Mouse (Mus musculus): Measurements from ENCODE around the gene Ptk6. TPM values are rescaled to one million over a fixed set of nuclear protein-coding genes. Genes with fewer than 3 reads are reported as not detected.

Ptk6 gene
- polyA plus RNA-seq, 1 experiment from 2014 or later = not detected

DNA sequence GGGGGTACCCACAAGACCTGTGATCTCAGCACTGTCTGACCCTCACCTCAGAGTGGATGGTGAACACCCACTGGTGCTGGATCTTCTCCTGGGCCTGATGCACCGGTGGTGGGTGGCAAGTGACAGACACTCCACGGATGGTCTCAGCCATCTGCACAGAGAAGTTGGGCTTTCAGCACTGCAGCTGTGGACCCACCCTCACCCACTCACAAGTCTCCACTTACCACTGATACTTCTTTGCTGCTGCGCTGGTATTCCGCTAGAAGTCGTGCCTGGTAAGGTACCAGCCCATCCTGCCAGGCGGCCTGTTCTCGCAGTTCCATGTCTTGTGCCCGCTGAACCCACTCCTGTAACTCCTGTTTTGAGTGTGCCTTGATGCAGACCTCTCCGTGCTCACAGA lies 36.7 kb upstream of the Ptk6 start:
- no peaks in the 10 kb centered on the region; the same call in 1 of the 2 replicates for H3K4me1 ChIP-seq (replicated peaks; ENCODE audit: control insufficient read depth, insufficient read depth, low read length)
- no peaks in the 10 kb centered on the region for H3K36me3 ChIP-seq (ENCODE audit: control insufficient read depth, insufficient read depth, low read length)
- no peak overlapping the region for H3K4me3 ChIP-seq (ENCODE audit: low read depth, low read length)
- no peak overlapping the region for H3K27ac ChIP-seq (ENCODE audit: low read depth, low read length)
- no peaks in the 10 kb centered on the region for H3K27me3 ChIP-seq (ENCODE audit: control insufficient read depth, insufficient read depth, low read length)
- no peak for DNase-seq (ENCODE audit: low spot score)
- no peak overlapping the region for H3K4me2 ChIP-seq (ENCODE audit: low read depth, low read length, severe bottlenecking)
- ATAC-seq (replicated peaks; ENCODE audit: low FRiP score) = no peak
- 93% methylated on average over 9 of the region's 9 CpGs for WGBS
- no peaks in the 10 kb centered on the region for H3K9me3 ChIP-seq (ENCODE audit: control insufficient read depth, low read length)
- no peak overlapping the region for H3K9ac ChIP-seq (ENCODE audit: low read length)

DNA sequence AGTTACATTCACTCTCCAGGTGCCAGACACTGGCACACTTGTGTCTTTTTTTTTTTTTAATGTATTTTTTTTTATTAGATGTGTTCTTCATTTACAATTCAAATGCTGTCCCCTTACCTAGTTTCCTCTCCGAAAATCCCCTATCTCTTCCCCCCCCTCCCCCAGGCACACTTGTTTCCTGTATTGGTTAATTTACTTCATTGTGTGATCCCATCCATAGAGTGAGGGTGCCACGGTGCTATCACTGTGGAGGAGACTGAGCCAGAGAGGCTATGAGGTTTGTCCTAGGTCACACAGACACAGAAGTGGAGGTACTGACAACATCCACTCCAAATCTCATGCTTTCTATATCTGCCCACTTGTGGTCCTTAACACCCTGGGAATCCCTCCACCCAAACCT lies 36.3 kb upstream of the Ptk6 start:
- Histone ChIP-seq H3K9ac (ENCODE audit: low read length) (no peak overlapping the region), H3K27me3 (ENCODE audit: control insufficient read depth, insufficient read depth, low read length) (no peaks in the 10 kb centered on the region), H3K27ac (ENCODE audit: low read depth, low read length) (no peak overlapping the region), H3K9me3 (ENCODE audit: control insufficient read depth, low read length) (no peaks in the 10 kb centered on the region), H3K4me1 (replicated peaks; ENCODE audit: control insufficient read depth, insufficient read depth, low read length) (no peaks in the 10 kb centered on the region; the same call in 1 of the 2 replicates), H3K4me3 (ENCODE audit: low read depth, low read length) (no peak overlapping the region), H3K36me3 (ENCODE audit: control insufficient read depth, insufficient read depth, low read length) (no peaks in the 10 kb centered on the region), H3K4me2 (ENCODE audit: low read depth, low read length, severe bottlenecking) (no peak overlapping the region)
- WGBS = 63% methylated on average over 2 of the region's 2 CpGs
- no peak for DNase-seq (ENCODE audit: low spot score)
- no peak for ATAC-seq (replicated peaks; ENCODE audit: low FRiP score)

DNA sequence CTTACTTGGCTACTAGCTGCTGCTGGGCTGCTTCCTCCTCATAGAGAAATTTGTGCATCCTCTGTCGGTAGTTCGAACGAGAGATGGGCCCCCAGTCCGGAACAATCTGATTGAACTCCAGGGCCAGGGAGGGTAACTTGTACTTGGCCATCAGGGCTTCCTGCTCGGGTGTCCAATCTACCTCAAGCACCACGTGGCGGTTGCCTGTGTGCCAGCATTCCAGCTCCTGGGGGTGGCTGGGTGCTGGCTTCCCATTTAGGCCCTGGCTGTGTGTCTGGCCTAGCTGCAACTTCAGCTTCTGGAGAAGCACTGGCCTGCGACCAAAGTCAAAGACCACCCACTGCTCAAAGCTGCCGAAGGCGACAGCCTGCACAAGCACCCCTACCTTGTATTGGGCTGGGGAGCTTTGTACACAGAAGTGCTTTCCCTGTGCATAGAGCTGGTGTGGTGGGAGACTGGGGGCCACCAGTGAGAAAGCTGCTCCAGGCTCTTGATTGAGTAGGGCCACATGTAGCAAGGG lies 35.6 kb upstream of the Ptk6 start:
- Histone ChIP-seq H3K27me3 (ENCODE audit: control insufficient read depth, insufficient read depth, low read length) (no peaks in the 10 kb centered on the region), H3K36me3 (ENCODE audit: control insufficient read depth, insufficient read depth, low read length) (no peaks in the 10 kb centered on the region), H3K9me3 (ENCODE audit: control insufficient read depth, low read length) (no peaks in the 10 kb centered on the region), H3K4me3 (ENCODE audit: low read depth, low read length) (no peak overlapping the region), H3K9ac (ENCODE audit: low read length) (no peak overlapping the region), H3K4me2 (ENCODE audit: low read depth, low read length, severe bottlenecking) (no peak overlapping the region), H3K4me1 (replicated peaks; ENCODE audit: control insufficient read depth, insufficient read depth, low read length) (no peaks in the 10 kb centered on the region; the same call in 1 of the 2 replicates), H3K27ac (ENCODE audit: low read depth, low read length) (no peak overlapping the region)
- no peak for DNase-seq (ENCODE audit: low spot score)
- no peak for ATAC-seq (replicated peaks; ENCODE audit: low FRiP score)
- 74% methylated on average over 10 of the region's 10 CpGs for WGBS

DNA sequence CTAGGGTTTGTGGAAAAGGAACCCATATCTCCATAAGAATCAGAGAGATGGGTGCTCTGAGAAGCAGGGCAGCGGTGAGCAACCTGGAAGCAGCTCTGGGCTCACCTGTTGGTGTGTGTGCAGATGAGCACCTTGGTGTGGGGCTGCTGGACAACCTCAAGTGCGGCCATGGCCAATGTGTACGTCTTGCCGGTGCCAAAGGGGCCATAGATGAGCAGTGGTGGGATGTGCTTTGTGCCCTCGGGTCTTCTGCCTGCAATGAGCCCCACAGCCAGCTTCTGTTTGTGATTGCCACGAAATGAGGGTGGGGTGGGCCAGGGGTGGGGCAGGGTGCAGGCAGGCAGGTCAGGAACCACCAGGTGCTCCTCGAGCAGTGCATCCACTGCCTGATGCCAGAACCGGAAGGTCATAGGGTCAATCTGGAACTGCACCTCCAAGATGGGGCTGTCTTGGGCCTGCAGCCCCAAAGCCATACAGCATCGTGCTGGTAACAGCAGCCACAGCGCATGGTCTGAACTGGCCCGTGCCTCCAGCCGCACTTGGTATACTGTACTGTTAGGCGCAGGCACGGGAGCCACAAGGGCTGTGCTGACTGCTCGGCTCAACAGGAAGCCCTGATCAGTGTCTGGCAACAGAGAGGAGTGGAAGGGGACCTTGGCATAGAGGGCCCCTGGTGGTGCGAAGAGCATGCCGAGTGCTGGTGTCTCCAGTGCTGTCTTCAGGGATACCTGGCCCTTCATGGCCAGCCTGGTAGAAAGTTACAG lies 34.8 kb upstream of the Ptk6 start:
- Histone ChIP-seq H3K4me1 (replicated peaks; ENCODE audit: control insufficient read depth, insufficient read depth, low read length) (no peaks in the 10 kb centered on the region; the same call in 1 of the 2 replicates), H3K9ac (ENCODE audit: low read length) (no peak overlapping the region), H3K27me3 (ENCODE audit: control insufficient read depth, insufficient read depth, low read length) (no peaks in the 10 kb centered on the region), H3K9me3 (ENCODE audit: control insufficient read depth, low read length) (no peaks in the 10 kb centered on the region), H3K4me3 (ENCODE audit: low read depth, low read length) (no peak overlapping the region), H3K4me2 (ENCODE audit: low read depth, low read length, severe bottlenecking) (no peak overlapping the region), H3K36me3 (ENCODE audit: control insufficient read depth, insufficient read depth, low read length) (no peaks in the 10 kb centered on the region), H3K27ac (ENCODE audit: low read depth, low read length) (no peak overlapping the region)
- no peak for ATAC-seq (replicated peaks; ENCODE audit: low FRiP score)
- no peak for DNase-seq (ENCODE audit: low spot score)
- WGBS = 92% methylated on average over 17 of the region's 17 CpGs

DNA sequence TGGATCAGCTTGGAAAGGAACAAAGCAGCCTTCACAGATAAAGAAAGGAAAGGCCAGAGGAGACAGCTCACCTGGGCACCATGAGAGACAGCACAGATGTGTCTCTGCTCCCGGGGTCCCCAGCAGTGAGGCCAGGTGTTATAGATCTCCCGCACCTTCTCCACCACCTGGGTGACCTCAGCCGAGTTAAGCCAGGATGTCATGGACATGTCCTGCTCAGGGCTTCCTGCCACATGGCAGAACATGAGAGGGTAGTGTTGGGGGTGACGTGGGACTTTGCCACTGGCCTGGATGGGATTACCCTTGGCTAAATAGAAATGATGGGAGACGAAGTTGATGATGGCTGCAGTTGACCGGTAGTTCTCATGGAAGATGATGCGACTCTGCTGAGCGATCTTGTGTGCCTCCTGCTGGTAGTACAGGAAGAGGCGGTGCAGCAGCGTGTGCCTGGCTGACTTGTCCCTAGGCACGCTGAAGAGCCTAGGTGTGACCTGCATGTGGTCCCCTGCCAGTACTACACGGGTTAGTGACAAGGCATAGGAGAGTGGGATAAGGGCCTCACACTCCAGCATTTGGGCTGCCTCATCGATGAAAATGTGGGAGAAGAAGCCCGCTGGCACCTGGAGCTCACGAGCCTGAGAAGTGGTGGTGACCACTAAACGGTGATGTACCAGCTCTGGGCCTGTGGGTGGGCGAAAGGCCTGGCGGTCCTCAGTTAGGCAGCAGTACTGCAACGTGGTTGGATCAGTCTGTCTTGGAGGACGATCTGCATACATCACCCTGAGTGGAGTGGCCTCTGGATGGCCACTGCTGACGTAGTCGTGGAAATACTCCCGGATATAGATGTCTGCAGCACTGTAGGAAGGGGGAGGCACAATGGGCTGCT lies 33.3 kb upstream of the Ptk6 start:
- H3K36me3 ChIP-seq (ENCODE audit: control insufficient read depth, insufficient read depth, low read length) = no peaks in the 10 kb centered on the region
- 86% methylated on average over 23 of the region's 23 CpGs for WGBS
- H3K4me1 ChIP-seq (replicated peaks; ENCODE audit: control insufficient read depth, insufficient read depth, low read length) = no peaks in the 10 kb centered on the region
- ATAC-seq (replicated peaks; ENCODE audit: low FRiP score) (no peak), DNase-seq (ENCODE audit: low spot score) (no peak)
- H3K9me3 ChIP-seq (ENCODE audit: control insufficient read depth, low read length) = no peaks in the 10 kb centered on the region
- no peak overlapping the region for H3K27ac ChIP-seq (ENCODE audit: low read depth, low read length)
- H3K9ac ChIP-seq (ENCODE audit: low read length) = no peak overlapping the region
- no peaks in the 10 kb centered on the region for H3K27me3 ChIP-seq (ENCODE audit: control insufficient read depth, insufficient read depth, low read length)
- H3K4me3 ChIP-seq (ENCODE audit: low read depth, low read length) = no peak overlapping the region
- H3K4me2 ChIP-seq (ENCODE audit: low read depth, low read length, severe bottlenecking) = no peak overlapping the region

DNA sequence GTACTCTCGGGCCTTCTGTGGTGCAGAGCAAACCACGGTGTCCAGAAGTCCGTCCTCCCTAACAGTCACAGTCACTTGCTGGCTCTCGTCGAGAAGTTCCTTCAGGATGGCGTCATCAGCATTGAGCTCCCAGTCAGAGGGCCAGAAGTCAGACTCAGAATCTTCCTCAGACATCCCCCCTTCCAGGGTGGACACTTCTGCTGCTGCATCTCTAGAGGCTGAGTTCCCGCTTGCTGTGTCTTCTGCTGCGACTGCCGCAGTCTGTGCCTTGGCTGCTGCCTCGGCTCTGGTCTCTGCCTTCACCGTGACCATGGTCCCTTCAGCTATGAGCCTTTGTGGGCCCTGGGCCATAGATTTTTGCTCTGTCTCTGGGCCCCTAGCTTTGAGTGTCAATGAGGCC lies 32.1 kb upstream of the Ptk6 start:
- no peaks in the 10 kb centered on the region for H3K9me3 ChIP-seq (ENCODE audit: control insufficient read depth, low read length)
- no peak overlapping the region for H3K4me3 ChIP-seq (ENCODE audit: low read depth, low read length)
- ATAC-seq (replicated peaks; ENCODE audit: low FRiP score) = no peak
- DNase-seq (ENCODE audit: low spot score) = no peak
- H3K27me3 ChIP-seq (ENCODE audit: control insufficient read depth, insufficient read depth, low read length) = no peaks in the 10 kb centered on the region
- H3K36me3 ChIP-seq (ENCODE audit: control insufficient read depth, insufficient read depth, low read length) = no peaks in the 10 kb centered on the region
- no peak overlapping the region for H3K27ac ChIP-seq (ENCODE audit: low read depth, low read length)
- H3K9ac ChIP-seq (ENCODE audit: low read length) = no peak overlapping the region
- no peak overlapping the region for H3K4me2 ChIP-seq (ENCODE audit: low read depth, low read length, severe bottlenecking)
- H3K4me1 ChIP-seq (replicated peaks; ENCODE audit: control insufficient read depth, insufficient read depth, low read length) = no peaks in the 10 kb centered on the region
- 92% methylated on average over 11 of the region's 11 CpGs for WGBS

DNA sequence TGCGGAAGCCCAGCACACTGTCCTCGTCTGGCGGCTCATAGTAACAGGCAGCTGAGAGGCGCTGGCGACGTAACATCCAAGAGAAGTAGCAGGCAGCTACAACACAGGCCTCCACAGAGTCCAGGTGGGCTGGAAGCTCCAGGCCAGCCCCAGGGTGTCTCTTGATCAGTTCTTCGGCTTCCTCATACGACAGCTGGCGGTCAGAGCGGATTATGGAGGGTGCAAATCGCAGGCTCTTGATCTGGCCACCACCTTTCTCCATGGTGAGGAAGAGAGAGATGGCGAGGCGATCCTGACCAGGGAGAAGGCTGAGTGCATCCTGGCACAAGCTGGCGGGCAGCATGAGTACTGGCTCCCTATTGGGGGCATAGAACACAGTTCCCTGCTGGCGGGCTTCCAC lies 30.9 kb upstream of the Ptk6 start:
- Histone ChIP-seq H3K27ac (ENCODE audit: low read depth, low read length) (no peak overlapping the region), H3K27me3 (ENCODE audit: control insufficient read depth, insufficient read depth, low read length) (no peaks in the 10 kb centered on the region), H3K36me3 (ENCODE audit: control insufficient read depth, insufficient read depth, low read length) (no peaks in the 10 kb centered on the region), H3K4me2 (ENCODE audit: low read depth, low read length, severe bottlenecking) (no peak overlapping the region), H3K9ac (ENCODE audit: low read length) (no peak overlapping the region), H3K9me3 (ENCODE audit: control insufficient read depth, low read length) (no peaks in the 10 kb centered on the region), H3K4me1 (replicated peaks; ENCODE audit: control insufficient read depth, insufficient read depth, low read length) (no peaks in the 10 kb centered on the region), H3K4me3 (ENCODE audit: low read depth, low read length) (no peak overlapping the region)
- ATAC-seq (replicated peaks; ENCODE audit: low FRiP score) (no peak), DNase-seq (ENCODE audit: low spot score) (no peak)
- WGBS = 94% methylated on average over 15 of the region's 15 CpGs

DNA sequence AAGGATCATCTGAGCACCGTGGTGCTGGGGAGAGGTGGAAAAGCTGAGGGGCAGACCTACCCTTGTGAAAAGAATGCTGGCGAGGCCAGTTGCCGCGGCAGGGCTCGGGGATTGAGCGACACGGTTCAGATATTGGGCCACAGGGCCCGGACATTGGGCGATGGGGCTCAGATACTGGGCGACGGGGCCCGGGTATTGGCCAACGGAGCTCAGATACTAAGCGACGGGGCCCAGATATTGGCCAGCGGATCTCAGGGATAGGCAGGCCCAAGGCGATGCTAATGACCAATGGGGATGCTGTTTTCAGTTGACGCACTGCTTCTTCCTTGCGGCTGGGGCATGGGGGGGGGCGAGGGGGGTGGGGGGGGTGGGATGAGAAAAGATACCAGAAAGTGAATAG lies 28.6 kb upstream of the Ptk6 start:
- no peak for DNase-seq (ENCODE audit: low spot score)
- Histone ChIP-seq H3K36me3 (ENCODE audit: control insufficient read depth, insufficient read depth, low read length) (no peaks in the 10 kb centered on the region), H3K9ac (ENCODE audit: low read length) (no peak overlapping the region), H3K4me1 (replicated peaks; ENCODE audit: control insufficient read depth, insufficient read depth, low read length) (no peaks in the 10 kb centered on the region), H3K9me3 (ENCODE audit: control insufficient read depth, low read length) (no peaks in the 10 kb centered on the region), H3K4me2 (ENCODE audit: low read depth, low read length, severe bottlenecking) (no peak overlapping the region), H3K27ac (ENCODE audit: low read depth, low read length) (no peak overlapping the region), H3K4me3 (ENCODE audit: low read depth, low read length) (no peak overlapping the region), H3K27me3 (ENCODE audit: control insufficient read depth, insufficient read depth, low read length) (no peaks in the 10 kb centered on the region)
- WGBS = 73% methylated on average over 20 of the region's 20 CpGs
- ATAC-seq (replicated peaks; ENCODE audit: low FRiP score) = no peak
